Mouse (Mus musculus): ENCODE data around the gene Resp18. TPM values are rescaled to one million over a fixed set of nuclear protein-coding genes. Genes with fewer than 3 reads are reported as not detected.
"Not testable (repeated sequence)": the region's sequence is repeated elsewhere in the genome, so short reads cannot be mapped to it uniquely, and the experiment has no call there.

The Resp18 gene
- polyA plus RNA-seq, 1 experiment from 2014 or later, result not detected

DNA sequence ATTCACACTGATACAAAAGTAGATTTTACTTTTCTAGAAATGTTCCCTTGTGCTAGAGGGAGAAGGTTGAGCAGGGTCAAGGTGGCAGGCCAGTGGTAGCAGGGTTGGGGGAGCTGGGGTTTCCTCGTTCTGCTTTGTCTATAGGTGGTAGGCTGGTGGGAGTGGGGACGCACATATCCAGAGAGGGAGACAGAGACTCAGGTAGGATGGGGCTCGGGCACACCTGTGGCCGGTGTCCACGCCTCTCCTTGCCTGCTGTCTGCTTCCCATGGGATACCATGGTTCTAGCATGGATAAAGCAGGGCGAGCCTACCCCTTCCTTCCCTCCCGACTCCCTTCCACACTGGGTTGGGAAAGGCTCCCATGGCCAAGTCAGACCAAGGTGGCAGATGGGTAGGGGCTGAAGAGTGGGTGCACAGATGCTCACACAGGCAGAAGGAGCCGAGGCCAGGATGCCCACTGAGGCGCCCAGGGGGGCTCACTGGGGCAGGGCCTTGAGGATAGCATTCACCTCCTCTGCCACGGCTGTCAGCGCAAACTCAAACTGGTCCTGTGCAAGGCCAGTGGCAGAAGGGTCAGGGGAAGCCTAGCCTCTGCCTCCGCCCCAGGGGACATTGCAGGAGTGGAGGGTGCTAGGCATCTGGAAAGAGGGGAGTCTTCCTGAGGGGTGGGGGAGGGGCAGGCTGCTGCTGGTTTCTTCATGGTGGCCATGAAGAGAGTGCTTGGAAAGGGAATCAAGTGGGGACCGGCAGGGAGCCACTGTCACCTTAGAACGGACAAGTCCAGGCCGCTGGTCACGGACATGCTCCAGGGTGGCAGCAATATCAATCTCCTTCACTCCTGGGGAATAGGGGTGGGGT, 30.9 kb downstream of the Resp18 start:
- Histone ChIP-seq H3K27me3 (replicated peaks; ENCODE audit: control insufficient read depth, insufficient read depth, low read length) (no peaks in the 10 kb centered on the region; the same call in 1 of the 2 replicates), H3K36me3 (ENCODE audit: control insufficient read depth, insufficient read depth, low read length) (no peaks in the 10 kb centered on the region; the same call in 1 of the 2 replicates), H3K9me3 (ENCODE audit: control insufficient read depth, low read length) (no peaks in the 10 kb centered on the region), H3K9ac (ENCODE audit: low read depth, low read length) (no peak overlapping the region), H3K27ac (ENCODE audit: low read depth, low read length) (no peak overlapping the region), H3K4me3 (ENCODE audit: low read depth, low read length) (no peak overlapping the region), H3K4me2 (no peak overlapping the region), H3K4me1 (replicated peaks; ENCODE audit: control insufficient read depth, insufficient read depth, low read length) (peaks cover 12% of the 10 kb centered on the region)
- 82% methylated on average over 16 of the region's 16 CpGs for WGBS
- no peak for DNase-seq (ENCODE audit: low spot score)
- ATAC-seq (replicated peaks; ENCODE audit: low FRiP score), result no peak

DNA sequence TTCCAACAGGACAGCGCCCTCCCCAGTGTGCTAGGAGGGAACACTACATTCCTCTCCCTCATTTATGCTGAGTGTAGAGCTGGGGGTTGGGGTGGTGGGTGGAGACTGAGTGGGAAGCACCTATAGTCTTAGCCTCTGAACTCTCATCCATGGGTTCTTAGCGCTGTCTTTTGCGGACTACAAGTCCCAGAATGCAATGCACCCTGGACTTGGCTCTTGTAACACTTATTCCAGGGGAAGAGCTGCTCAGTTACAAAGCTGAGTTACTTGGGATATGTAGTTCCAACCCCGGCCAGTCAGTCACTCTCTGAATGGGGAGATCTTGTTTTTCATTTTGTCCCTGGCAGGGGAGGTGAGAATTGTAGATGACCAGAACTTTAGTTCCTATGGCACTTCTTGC, 33.4 kb downstream of the Resp18 start:
- 22% methylated on average over 4 of the region's 4 CpGs for whole genome bisulfite sequencing
- DNase-seq (ENCODE audit: low spot score) (no peak), ATAC-seq (replicated peaks; ENCODE audit: low FRiP score) (peak; percentile 69)
- peaks cover 10% of the 10 kb centered on the region for H3K4me1 ChIP-seq (replicated peaks; ENCODE audit: control insufficient read depth, insufficient read depth, low read length)
- H3K9ac ChIP-seq (ENCODE audit: low read depth, low read length), result no peak overlapping the region
- no peak overlapping the region for H3K4me3 ChIP-seq (ENCODE audit: low read depth, low read length)
- no peak overlapping the region for H3K27ac ChIP-seq (ENCODE audit: low read depth, low read length)
- H3K4me2 ChIP-seq, result no peak overlapping the region
- no peaks in the 10 kb centered on the region; the same call in 1 of the 2 replicates for H3K36me3 ChIP-seq (ENCODE audit: control insufficient read depth, insufficient read depth, low read length)
- no peaks in the 10 kb centered on the region for H3K9me3 ChIP-seq (ENCODE audit: control insufficient read depth, low read length)
- H3K27me3 ChIP-seq (replicated peaks; ENCODE audit: control insufficient read depth, insufficient read depth, low read length), result no peaks in the 10 kb centered on the region; the same call in 1 of the 2 replicates

DNA sequence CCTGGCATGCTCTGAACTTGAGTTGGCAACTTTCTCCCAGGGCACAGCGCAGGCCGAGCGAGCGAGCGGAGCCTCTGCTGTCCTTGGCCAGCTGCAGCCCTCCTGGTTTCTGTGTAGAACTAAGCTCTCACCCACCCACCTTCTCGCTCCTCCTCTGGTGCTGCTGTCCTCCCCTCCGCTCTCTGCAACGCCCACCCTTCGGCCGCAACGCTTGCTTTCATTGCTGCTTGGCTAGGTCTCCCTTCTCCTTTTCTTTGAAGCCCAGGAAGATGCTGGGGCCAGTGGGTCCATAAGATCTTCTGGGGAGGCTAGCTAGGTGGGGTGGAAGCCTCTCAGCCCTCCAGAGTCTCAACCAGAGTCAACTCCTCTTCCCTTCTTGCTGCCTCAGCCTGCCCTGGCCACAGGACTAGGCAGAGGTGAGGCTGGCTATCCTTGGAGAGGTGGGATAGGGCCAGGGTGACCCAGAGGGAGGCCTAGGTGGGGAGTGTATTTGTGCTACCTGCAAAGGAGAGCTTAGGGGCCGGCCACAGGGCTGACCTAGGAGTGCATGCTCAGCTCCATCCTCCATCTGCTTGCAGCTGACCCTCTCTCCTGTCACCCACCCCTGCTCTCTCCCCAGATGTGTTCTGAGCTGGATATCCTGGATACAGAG, 33.9 kb downstream of the Resp18 start:
- ATAC-seq (replicated peaks; ENCODE audit: low FRiP score) (no peak), DNase-seq (ENCODE audit: low spot score) (no peak)
- no peaks in the 10 kb centered on the region; the same call in 1 of the 2 replicates for H3K36me3 ChIP-seq (ENCODE audit: control insufficient read depth, insufficient read depth, low read length)
- no peak overlapping the region for H3K4me2 ChIP-seq
- no peaks in the 10 kb centered on the region for H3K9me3 ChIP-seq (ENCODE audit: control insufficient read depth, low read length)
- peaks cover 10% of the 10 kb centered on the region for H3K4me1 ChIP-seq (replicated peaks; ENCODE audit: control insufficient read depth, insufficient read depth, low read length)
- H3K9ac ChIP-seq (ENCODE audit: low read depth, low read length), result no peak overlapping the region
- WGBS, result 88% methylated on average over 12 of the region's 12 CpGs
- H3K27ac ChIP-seq (ENCODE audit: low read depth, low read length), result no peak overlapping the region
- H3K4me3 ChIP-seq (ENCODE audit: low read depth, low read length), result no peak overlapping the region
- H3K27me3 ChIP-seq (replicated peaks; ENCODE audit: control insufficient read depth, insufficient read depth, low read length), result no peaks in the 10 kb centered on the region; the same call in 1 of the 2 replicates

DNA sequence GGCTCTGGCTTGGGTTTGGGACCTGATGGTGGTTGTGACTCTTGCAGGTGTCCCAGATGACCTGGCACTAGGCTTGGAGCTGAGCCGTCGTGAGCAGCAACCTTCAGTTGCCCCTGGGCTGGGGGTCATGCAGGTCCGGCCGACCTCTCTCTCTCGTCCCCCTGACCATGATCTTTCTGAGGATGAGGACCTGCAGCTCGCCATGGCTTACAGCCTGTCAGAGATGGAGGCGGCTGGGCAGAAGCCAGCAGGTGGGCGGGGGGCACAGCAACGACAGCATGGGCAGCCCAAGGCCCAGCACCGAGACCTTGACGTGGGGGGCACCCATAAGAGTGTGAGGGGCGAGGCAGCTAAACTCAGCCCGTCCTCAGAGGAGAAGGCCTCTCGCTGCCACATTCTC, 34.8 kb downstream of the Resp18 start:
- DNase-seq (ENCODE audit: low spot score) (no peak), ATAC-seq (replicated peaks; ENCODE audit: low FRiP score) (no peak)
- Histone ChIP-seq H3K9ac (ENCODE audit: low read depth, low read length) (no peak overlapping the region), H3K36me3 (ENCODE audit: control insufficient read depth, insufficient read depth, low read length) (no peaks in the 10 kb centered on the region; the same call in 1 of the 2 replicates), H3K4me3 (ENCODE audit: low read depth, low read length) (no peak overlapping the region), H3K9me3 (ENCODE audit: control insufficient read depth, low read length) (no peaks in the 10 kb centered on the region), H3K27ac (ENCODE audit: low read depth, low read length) (no peak overlapping the region), H3K4me2 (no peak overlapping the region), H3K4me1 (replicated peaks; ENCODE audit: control insufficient read depth, insufficient read depth, low read length) (peaks cover 8% of the 10 kb centered on the region), H3K27me3 (replicated peaks; ENCODE audit: control insufficient read depth, insufficient read depth, low read length) (no peaks in the 10 kb centered on the region; the same call in 1 of the 2 replicates)
- 88% methylated on average over 14 of the region's 14 CpGs for WGBS

DNA sequence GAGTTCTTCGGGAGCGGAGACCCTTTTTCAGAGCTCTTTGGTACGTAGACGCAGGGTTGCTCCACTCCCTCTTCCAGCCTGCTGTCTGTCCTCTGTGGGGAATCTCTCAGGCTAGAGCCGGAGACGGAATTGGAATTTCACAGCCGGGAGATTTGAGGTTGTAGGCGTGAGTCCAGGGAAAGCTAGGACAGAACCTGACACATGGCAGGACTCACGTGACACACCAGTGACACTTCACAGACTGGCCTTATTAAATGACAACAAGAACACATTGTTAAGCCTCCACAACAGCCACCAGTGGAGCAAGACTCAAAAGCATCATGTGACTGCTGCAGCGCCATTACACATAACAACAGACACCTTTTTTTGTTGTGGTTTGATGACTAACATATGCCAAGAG, 38.6 kb downstream of the Resp18 start:
- 89% methylated on average over 10 of the region's 10 CpGs for WGBS
- no peak overlapping the region for H3K4me3 ChIP-seq (ENCODE audit: low read depth, low read length)
- no peak overlapping the region for H3K4me2 ChIP-seq
- H3K4me1 ChIP-seq (replicated peaks; ENCODE audit: control insufficient read depth, insufficient read depth, low read length), result peaks cover 4% of the 10 kb centered on the region; the same call in 1 of the 2 replicates
- no peaks in the 10 kb centered on the region; the same call in 1 of the 2 replicates for H3K36me3 ChIP-seq (ENCODE audit: control insufficient read depth, insufficient read depth, low read length)
- H3K27ac ChIP-seq (ENCODE audit: low read depth, low read length), result no peak overlapping the region
- DNase-seq (ENCODE audit: low spot score) (no peak), ATAC-seq (replicated peaks; ENCODE audit: low FRiP score) (no peak)
- H3K27me3 ChIP-seq (replicated peaks; ENCODE audit: control insufficient read depth, insufficient read depth, low read length), result no peaks in the 10 kb centered on the region
- H3K9me3 ChIP-seq (ENCODE audit: control insufficient read depth, low read length), result no peaks in the 10 kb centered on the region
- H3K9ac ChIP-seq (ENCODE audit: low read depth, low read length), result no peak overlapping the region

DNA sequence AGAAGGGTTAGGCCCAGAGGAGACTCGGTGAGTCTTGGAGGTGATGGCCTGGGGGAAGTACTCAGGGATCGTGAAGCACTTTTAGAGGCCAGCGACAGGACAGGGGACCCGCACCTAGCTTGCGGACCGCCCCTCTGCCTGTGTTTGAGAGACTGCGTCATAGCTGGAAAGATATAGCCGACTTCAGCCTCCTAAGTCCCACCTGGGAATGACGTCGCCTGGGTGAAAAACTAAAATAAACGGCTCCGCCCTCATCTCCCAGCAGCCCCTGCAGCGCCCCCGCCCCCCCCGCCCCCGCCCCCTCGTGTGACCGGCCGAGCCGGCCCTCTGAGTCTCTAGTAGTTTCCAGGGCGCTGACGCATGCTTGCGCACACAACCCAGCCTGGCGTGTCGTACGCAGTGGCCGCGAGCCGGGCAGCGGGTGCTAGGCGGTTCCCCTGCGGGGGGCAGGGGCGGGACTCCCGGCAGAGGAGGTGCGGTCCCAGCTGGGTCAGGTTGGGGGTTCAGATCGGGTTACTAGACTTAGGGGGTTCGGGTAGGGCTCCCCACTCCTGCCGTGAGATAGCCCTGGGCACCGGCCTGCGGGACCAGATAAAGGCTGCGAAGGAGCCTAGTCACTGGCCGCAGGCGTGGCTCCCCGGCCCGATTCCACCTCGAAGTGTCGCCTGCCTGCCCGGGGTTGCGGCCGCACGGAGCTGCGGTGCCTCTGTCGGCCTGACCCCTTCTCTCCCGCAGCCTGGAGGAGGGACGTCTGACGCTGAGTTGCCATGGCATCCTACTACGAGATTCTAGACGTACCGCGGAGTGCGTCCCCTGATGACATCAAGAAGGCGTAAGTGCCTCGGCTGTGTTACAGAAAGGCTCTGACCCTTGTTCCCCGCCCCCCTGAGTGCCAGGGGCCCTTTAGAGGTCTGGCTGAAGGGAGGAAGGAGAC, 41.8 kb downstream of the Resp18 start, which contains the start of gene Dnajb2:
Gene Dnajb2 (plus strand): TSS at position 290 of the 934 bp plus-strand sequence.
- no peaks in the 10 kb centered on the region for H3K9me3 ChIP-seq (ENCODE audit: control insufficient read depth, low read length)
- H3K4me3 ChIP-seq (ENCODE audit: low read depth, low read length), result peak within 1 kb of the TSS; percentile 66
- ATAC-seq (replicated peaks; ENCODE audit: low FRiP score) (peak; percentile 89), DNase-seq (ENCODE audit: low spot score) (peak; percentile 81)
- H3K27ac ChIP-seq (ENCODE audit: low read depth, low read length), result peak within 1 kb of the TSS; percentile 93
- H3K27me3 ChIP-seq (replicated peaks; ENCODE audit: control insufficient read depth, insufficient read depth, low read length), result no peaks in the 10 kb centered on the region
- H3K36me3 ChIP-seq (ENCODE audit: control insufficient read depth, insufficient read depth, low read length), result no peaks in the 10 kb centered on the region
- peak within 1 kb of the TSS; percentile 90 for H3K4me2 ChIP-seq
- H3K9ac ChIP-seq (ENCODE audit: low read depth, low read length), result peak within 1 kb of the TSS; percentile 76
- 2% methylated on average over 60 of the region's 64 CpGs for WGBS
- H3K4me1 ChIP-seq (replicated peaks; ENCODE audit: control insufficient read depth, insufficient read depth, low read length), result peaks cover 4% of the 10 kb centered on the region; the same call in 1 of the 2 replicates

DNA sequence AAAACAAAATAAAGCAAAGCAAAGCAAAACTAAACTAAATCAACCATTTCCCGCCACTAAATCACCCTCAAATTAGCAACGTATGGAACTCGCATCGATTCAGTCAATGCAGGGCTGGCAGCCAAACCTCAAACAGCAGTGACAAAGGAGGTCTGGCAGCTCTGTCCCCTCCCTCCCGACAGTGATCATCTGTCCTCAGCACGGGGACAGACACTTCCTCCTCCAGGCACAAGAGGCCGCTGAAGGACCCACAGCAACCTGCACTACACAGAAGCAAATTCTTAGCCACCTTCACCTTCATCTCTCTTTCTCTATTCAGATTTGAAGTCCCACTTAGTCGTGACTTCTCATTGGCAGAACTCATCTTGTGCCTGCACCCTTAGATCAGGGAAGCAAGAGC, 43.6 kb downstream of the Resp18 start:
- ATAC-seq (replicated peaks; ENCODE audit: low FRiP score) (peak; percentile 48), DNase-seq (ENCODE audit: low spot score) (no peak)
- H3K4me3 ChIP-seq (ENCODE audit: low read depth, low read length), result no peak overlapping the region
- H3K27ac ChIP-seq (ENCODE audit: low read depth, low read length), result no peak overlapping the region
- WGBS, result 2% methylated on average over 8 of the region's 8 CpGs
- H3K36me3 ChIP-seq (ENCODE audit: control insufficient read depth, insufficient read depth, low read length), result no peaks in the 10 kb centered on the region
- no peaks in the 10 kb centered on the region for H3K27me3 ChIP-seq (replicated peaks; ENCODE audit: control insufficient read depth, insufficient read depth, low read length)
- H3K9me3 ChIP-seq (ENCODE audit: control insufficient read depth, low read length), result no peaks in the 10 kb centered on the region
- H3K9ac ChIP-seq (ENCODE audit: low read depth, low read length), result no peak overlapping the region
- peaks cover 4% of the 10 kb centered on the region; the same call in 1 of the 2 replicates for H3K4me1 ChIP-seq (replicated peaks; ENCODE audit: control insufficient read depth, insufficient read depth, low read length)
- no peak overlapping the region for H3K4me2 ChIP-seq

DNA sequence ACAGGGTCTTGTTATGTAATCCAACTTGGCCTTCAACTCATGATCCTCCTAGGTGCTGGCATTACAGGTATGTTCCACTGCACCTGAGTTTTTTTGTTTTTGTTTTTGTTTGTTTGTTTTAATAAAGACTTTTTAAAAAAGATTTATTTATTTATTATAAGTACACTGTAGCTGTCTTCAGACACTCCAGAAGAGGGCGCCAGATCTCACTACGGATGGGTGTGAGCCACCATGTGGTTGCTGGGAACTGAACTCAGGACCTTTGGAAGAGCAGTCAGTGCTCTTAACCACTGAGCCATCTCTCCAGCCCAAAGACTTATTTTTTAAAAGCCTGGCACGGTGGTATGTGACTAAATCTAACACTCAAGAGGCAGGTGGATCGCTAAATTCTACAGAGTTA, 45.7 kb downstream of the Resp18 start:
- H3K36me3 ChIP-seq (ENCODE audit: control insufficient read depth, insufficient read depth, low read length); DNase-seq (ENCODE audit: low spot score); H3K4me3 ChIP-seq (ENCODE audit: low read depth, low read length); H3K27me3 ChIP-seq (replicated peaks; ENCODE audit: control insufficient read depth, insufficient read depth, low read length); H3K4me2 ChIP-seq; H3K9ac ChIP-seq (ENCODE audit: low read depth, low read length); H3K27ac ChIP-seq (ENCODE audit: low read depth, low read length); H3K4me1 ChIP-seq (replicated peaks; ENCODE audit: control insufficient read depth, insufficient read depth, low read length); ATAC-seq (replicated peaks; ENCODE audit: low FRiP score); H3K9me3 ChIP-seq (ENCODE audit: control insufficient read depth, low read length): not testable (repeated sequence)
- 54% methylated on average over 4 of the region's 4 CpGs for WGBS
